Mouse (Mus musculus): ENCODE measurements around the gene Cdk17.

- TF ChIP-seq POLR2A (IDR thresholded peaks at IDR 0.05; ENCODE audit: low read depth, low read length) (no peak), CTCF (conservative IDR thresholded peaks at IDR 0.05; ENCODE audit: insufficient read depth, insufficient read length, low read depth, low read length) (no peak)
Observed at GRCm38 (mm10) chr10:93163711-93164488, 3.2 kb downstream of the Cdk17 start.

Data from kidney, adult 2 months (tissue).